Mouse (Mus musculus) MEL (cell line): Measurements from ENCODE around the gene Cfh. TPM values are rescaled to one million over a fixed set of nuclear protein-coding genes. Genes with fewer than 3 reads are reported as not detected.

Experiments
- DNase-seq: peaks from one replicate; pipeline ENCODE4 v3.0.0; 2011; ENCODE audit warnings: low read depth, low spot score
- H3K27ac ChIP-seq: 2 replicates; pipeline ENCODE4 v1.5.1; 2012; ENCODE audit warnings: low read depth, mild to moderate bottlenecking, control low read depth, low read length, moderate library complexity; ENCODE audit not compliant: control insufficient read depth
- H3K27me3 ChIP-seq, 2 experiments: fragments of 150-350 bp in 1 of 2; sonication (generic) in 1 of 2; 2 replicates each; pipeline ENCODE4 v1.6.1; 2012; ENCODE audit warnings: low read length in 2 of 2, mild to moderate bottlenecking in 2 of 2, improper control_type of control experiment in 1 of 2, moderate library complexity in 1 of 2; ENCODE audit not compliant: insufficient read depth in 2 of 2, control insufficient read depth in 1 of 2
- H3K36me3 ChIP-seq, 2 experiments: 2 replicates each; pipeline ENCODE4 v1.6.1; 2012 to 2014; ENCODE audit warnings: low read length in 2 of 2, improper control_type of control experiment in 1 of 2, inconsistent platforms in 1 of 2, mild to moderate bottlenecking in 1 of 2; ENCODE audit not compliant: insufficient read depth in 2 of 2, control insufficient read depth in 1 of 2
- H3K4me1 ChIP-seq, 2 experiments: fragments of 150-350 bp in 1 of 2; sonication (generic) in 1 of 2; 2 replicates each; pipeline ENCODE4 v1.6.1; 2012; ENCODE audit warnings: low read length in 2 of 2, improper control_type of control experiment in 1 of 2, mild to moderate bottlenecking in 1 of 2; ENCODE audit not compliant: insufficient read depth in 2 of 2, control insufficient read depth in 1 of 2
- H3K4me3 ChIP-seq, 2 experiments: fragments of 150-350 bp in 1 of 2; sonication (generic) in 1 of 2; 2 replicates each; pipeline ENCODE4 v1.5.1; 2012; ENCODE audit warnings: low read depth in 2 of 2, low read length in 2 of 2, mild to moderate bottlenecking in 2 of 2, moderate library complexity in 2 of 2, control low read depth in 1 of 2, improper control_type of control experiment in 1 of 2; ENCODE audit not compliant: control insufficient read depth in 1 of 2, insufficient read depth in 1 of 2
- H3K79me2 ChIP-seq: 2 replicates; pipeline ENCODE4 v1.6.1; 2012; ENCODE audit warnings: mild to moderate bottlenecking, low read length, moderate library complexity; ENCODE audit not compliant: control insufficient read depth, poor library complexity, insufficient read depth
- H3K9ac ChIP-seq: 2 replicates; pipeline ENCODE4 v1.6.1; 2012; ENCODE audit warnings: low read depth, mild to moderate bottlenecking, control low read depth, low read length, moderate library complexity; ENCODE audit not compliant: control insufficient read depth, poor library complexity, severe bottlenecking
- H3K9me3 ChIP-seq: fragments of 150-350 bp; sonication (generic); replicated peaks from 2 replicates; pipeline ENCODE4 v1.6.1; 2012; ENCODE audit warnings: mild to moderate bottlenecking, low read length, improper control_type of control experiment, moderate library complexity; ENCODE audit not compliant: insufficient read depth
- CTCF ChIP-seq, 3 experiments: IDR thresholded peaks in 2 of 3; conservative IDR thresholded peaks in 1 of 3; 2 replicates each; pipeline ENCODE4 v1.5.1; 2011 to 2012; ENCODE audit warnings: low read length in 3 of 3, low read depth in 2 of 3, mild to moderate bottlenecking in 2 of 3, improper control_type of control experiment in 1 of 3, inconsistent platforms in 1 of 3, mixed read lengths in 1 of 3, moderate library complexity in 1 of 3; ENCODE audit not compliant: control insufficient read depth in 1 of 3, insufficient read depth in 1 of 3, poor library complexity in 1 of 3, severe bottlenecking in 1 of 3
- E2F4 ChIP-seq: IDR thresholded peaks from 2 replicates; pipeline ENCODE4 v1.6.1; 2011; ENCODE audit warnings: low read depth, low read length, improper control_type of control experiment, borderline replicate concordance
- GATA1 ChIP-seq: IDR thresholded peaks from 2 replicates; pipeline ENCODE4 v1.6.1; 2011; ENCODE audit warnings: low read depth, low read length, improper control_type of control experiment
- JUND ChIP-seq: IDR thresholded peaks from 2 replicates; pipeline ENCODE4 v1.6.1; 2011; ENCODE audit warnings: low read depth, mild to moderate bottlenecking, improper control_type of control experiment, low read length
- MAX ChIP-seq: IDR thresholded peaks from 2 replicates; pipeline ENCODE4 v1.6.1; 2011; ENCODE audit warnings: low read length, improper control_type of control experiment
- MAZ ChIP-seq: IDR thresholded peaks from 2 replicates; pipeline ENCODE4 v1.6.1; 2012; ENCODE audit warnings: low read depth, mild to moderate bottlenecking, inconsistent platforms, low read length, improper control_type of control experiment
- MXI1 ChIP-seq: IDR thresholded peaks from 2 replicates; pipeline ENCODE4 v1.6.1; 2011; ENCODE audit warnings: mild to moderate bottlenecking, low read depth, low read length, improper control_type of control experiment
- RAD21 ChIP-seq: IDR thresholded peaks from 2 replicates; pipeline ENCODE4 v1.6.1; 2011; ENCODE audit warnings: mild to moderate bottlenecking, low read depth, low read length, improper control_type of control experiment
- RCOR1 ChIP-seq: IDR thresholded peaks from 2 replicates; pipeline ENCODE4 v1.6.1; 2012; ENCODE audit warnings: low read depth, mild to moderate bottlenecking, inconsistent platforms, low read length, improper control_type of control experiment
- SIN3A ChIP-seq: IDR thresholded peaks from 2 replicates; pipeline ENCODE4 v1.6.1; 2012; ENCODE audit warnings: low read length, improper control_type of control experiment, inconsistent platforms
- SMC3 ChIP-seq: IDR thresholded peaks from 2 replicates; pipeline ENCODE4 v1.6.1; 2011; ENCODE audit warnings: low read depth, low read length, improper control_type of control experiment
- TAL1 ChIP-seq: IDR thresholded peaks from 2 replicates; pipeline ENCODE4 v1.6.1; 2012; ENCODE audit warnings: mild to moderate bottlenecking, inconsistent platforms, low read length, moderate library complexity, mixed read lengths
- USF1 ChIP-seq: IDR thresholded peaks from 2 replicates; pipeline ENCODE4 v1.6.1; 2014; ENCODE audit warnings: low read depth, mild to moderate bottlenecking, inconsistent platforms, low read length, improper control_type of control experiment, moderate library complexity
- USF2 ChIP-seq, 2 experiments: IDR thresholded peaks; 2 replicates each; pipeline ENCODE4 v1.6.1; 2011 to 2012; ENCODE audit warnings: improper control_type of control experiment in 2 of 2, low read length in 2 of 2, borderline replicate concordance in 1 of 2, inconsistent platforms in 1 of 2, low read depth in 1 of 2, mild to moderate bottlenecking in 1 of 2; ENCODE audit not compliant: insufficient read depth in 1 of 2
- ZC3H11A ChIP-seq: IDR thresholded peaks from 2 replicates; pipeline ENCODE4 v1.6.1; 2012; ENCODE audit warnings: low read depth, mild to moderate bottlenecking, inconsistent platforms, low read length, improper control_type of control experiment
- ZNF384 ChIP-seq: IDR thresholded peaks from 2 replicates; pipeline ENCODE4 v1.6.1; 2012; ENCODE audit warnings: low read depth, mild to moderate bottlenecking, inconsistent platforms, low read length, improper control_type of control experiment
- polyA plus RNA-seq, 2 experiments: library from polyadenylated mRNA; stranded (reverse) in 1 of 2; unstranded in 1 of 2; fragments of >175 nt in 1 of 2; fragments of >200 nt in 1 of 2; gene quantifications; 2 replicates each; pipeline versions ENCODE4 v1.2.1 to v1.2.4; 2012; ENCODE audit warnings: low replicate concordance in 2 of 2, low read depth in 1 of 2; ENCODE audit not compliant: insufficient read length in 2 of 2, insufficient read depth in 1 of 2, missing spikeins in 1 of 2
- total RNA-seq: library from RNA; depleted of rRNA; stranded (reverse); fragments of 300-350 nt; gene quantifications from 2 replicates; pipeline ENCODE4 v1.2.3, GENCODE M21; 2012

Gene Cfh
- total and polyA plus RNA-seq, 3 experiments, result not detected

DNA sequence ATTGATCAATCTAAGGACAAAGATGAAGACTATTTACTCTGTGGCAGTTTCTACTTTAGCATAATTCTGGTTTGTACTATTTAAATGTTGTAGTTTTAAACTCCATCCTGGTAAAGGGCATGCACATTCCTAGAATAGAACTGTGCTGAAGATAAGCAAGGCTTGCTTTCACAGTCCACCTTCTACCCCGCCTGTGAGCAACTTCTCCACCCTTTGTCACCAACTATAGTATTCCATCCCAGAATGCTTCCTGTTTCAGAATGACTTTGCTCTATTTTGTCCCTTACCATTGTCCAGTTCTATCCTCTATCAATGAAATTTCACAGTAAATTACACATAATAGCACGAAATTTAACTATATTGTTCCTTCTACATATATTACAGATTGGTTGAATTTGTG is 8.1 kb downstream of the Cfh start:
- Histone ChIP-seq H3K36me3 (no peaks in the 10 kb centered on the region), H3K4me3 (no peak overlapping the region), H3K79me2 (no peaks in the 10 kb centered on the region), H3K27me3 (no peaks in the 10 kb centered on the region), H3K4me1 (peaks cover 0 to 2% of the 10 kb centered on the region in 2 experiments; a peak in 2 of 4 replicates), H3K9me3 (no peaks in the 10 kb centered on the region), H3K27ac (no peak overlapping the region), H3K9ac (no peak overlapping the region)
- TF ChIP-seq MAZ (no peak), USF1 (no peak), JUND (no peak), GATA1 (no peak)
- peak; percentile 38 for DNase-seq

DNA sequence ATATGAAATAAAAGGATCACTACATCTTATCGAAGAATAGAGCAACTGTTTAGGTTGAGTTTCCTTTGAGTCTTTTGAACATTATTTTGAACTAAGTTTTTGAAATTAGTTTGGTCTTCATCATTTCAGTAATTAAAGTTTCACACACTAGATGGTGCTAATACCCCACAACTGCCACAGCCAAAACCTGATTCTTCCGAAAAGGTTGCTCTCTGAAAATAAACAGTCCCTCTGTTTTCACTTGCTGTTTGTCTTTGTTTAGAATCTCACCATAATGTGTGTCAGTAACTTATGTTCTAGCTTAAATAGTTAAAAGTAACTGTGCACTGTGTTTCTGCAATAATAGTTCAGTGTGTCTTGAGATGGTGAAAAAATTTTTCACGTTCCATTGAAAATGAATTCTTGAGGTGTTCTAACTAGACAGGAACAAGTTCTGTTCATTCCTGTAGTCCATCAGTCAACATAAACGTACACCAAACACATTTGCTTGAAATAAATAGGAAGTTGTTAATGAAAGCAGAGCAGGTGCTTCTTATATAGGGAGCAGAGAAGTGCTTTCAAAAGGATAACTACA is 11.9 kb downstream of the Cfh start:
- DNase-seq, result peak; percentile 62
- Histone ChIP-seq H3K4me1 (peaks cover 0 to 2% of the 10 kb centered on the region in 2 experiments; a peak in 2 of 4 replicates), H3K79me2 (no peaks in the 10 kb centered on the region)
- TF ChIP-seq ZC3H11A (peak; percentile 98), CTCF (IDR thresholded peaks at IDR 0.05 in 2 of 3, conservative IDR thresholded peaks at IDR 0.05 in 1 of 3; ENCODE audit: control insufficient read depth in 1 of 3, insufficient read depth in 1 of 3, low read depth in 2 of 3, low read length in 3 of 3, poor library complexity in 1 of 3, severe bottlenecking in 1 of 3) (peak; percentile 14 to 91 (median 17); a peak in 3 of 6 replicates), MAX (no peak), MXI1 (0 out of 2 replicates have a peak, but pooled peaks have one; percentile 29), RCOR1 (0 out of 2 replicates have a peak, but pooled peaks have one; percentile 11), E2F4 (no peak), SIN3A (0 out of 2 replicates have a peak, but pooled peaks have one; percentile 50), USF2 (IDR thresholded peaks at IDR 0.05; ENCODE audit: borderline replicate concordance in 1 of 2, insufficient read depth in 1 of 2, low read depth in 1 of 2, low read length in 2 of 2) (0 out of 4 replicates have a peak, but pooled peaks of 1 of the 2 experiments have one; percentile 4), SMC3 (peak; percentile 98), JUND (0 out of 2 replicates have a peak, but pooled peaks have one; percentile 55), TAL1 (no peak), RAD21 (peak; percentile 99), ZNF384 (peak; percentile 9; the same call in 1 of the 2 replicates)
- TF ChIP-seq, all 39 proteins: peak for 10
- 0 out of 2 replicates have a peak, but pooled peaks cover 1% of the 10 kb centered on the region for H3K9me3 ChIP-seq
- H3K36me3 ChIP-seq, result no peaks in the 10 kb centered on the region
- no peaks in the 10 kb centered on the region for H3K27me3 ChIP-seq
- peak overlapping the region in 1 of 2 experiments; percentile 67; a peak in 3 of 4 replicates for H3K4me3 ChIP-seq
- H3K27ac ChIP-seq, result no peak overlapping the region
- peak overlapping the region; percentile 52 for H3K9ac ChIP-seq
